Mouse (Mus musculus) cerebellum, adult 11 months (tissue): ENCODE measurements around the gene Acp5.

Source experiments
- DNase-seq: peaks from one replicate; pipeline ENCODE4 v3.0.0; 2022

Gene Acp5

GRCm38 (mm10) chr9:22138480-22138879 is 3.0 kb upstream of the Acp5 start:
- peak; percentile 42 for DNase-seq

GRCm38 (mm10) chr9:22136765-22137547 is 1.4 kb upstream of the Acp5 start:
- DNase-seq = no peak

DNA sequence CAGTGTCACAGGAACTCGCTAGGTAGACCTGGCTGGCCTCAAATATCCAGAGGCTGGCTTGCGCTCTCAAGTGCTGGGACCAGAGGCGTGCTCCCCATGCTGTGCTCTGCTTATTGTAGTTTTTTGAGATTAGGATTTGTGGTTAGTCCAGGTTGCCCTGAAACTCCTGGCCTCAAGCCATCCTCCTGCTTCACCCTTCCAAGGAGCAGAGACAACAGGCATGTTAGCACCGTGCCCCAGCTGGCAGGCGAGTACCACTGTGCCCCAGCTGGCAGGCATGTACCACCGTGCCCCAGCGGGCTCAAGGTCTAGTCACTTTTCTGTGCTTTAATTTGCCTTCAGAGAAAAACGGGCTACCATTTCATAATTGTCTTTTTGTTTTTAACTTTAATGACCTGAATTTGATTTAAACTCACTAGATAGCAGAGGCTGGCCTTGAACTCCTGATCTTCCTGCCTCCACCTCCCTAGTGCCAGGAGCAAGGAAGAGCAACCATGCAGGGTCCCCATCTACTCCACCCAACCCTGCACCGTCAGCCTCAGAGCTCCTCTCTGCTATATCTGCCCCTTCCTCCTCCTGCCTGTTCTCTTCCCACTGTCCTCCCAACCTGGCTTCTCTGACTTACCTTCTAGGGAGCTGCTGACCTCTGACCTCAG is 395 bp downstream of the Acp5 start:
- DNase-seq = no peak

DNA sequence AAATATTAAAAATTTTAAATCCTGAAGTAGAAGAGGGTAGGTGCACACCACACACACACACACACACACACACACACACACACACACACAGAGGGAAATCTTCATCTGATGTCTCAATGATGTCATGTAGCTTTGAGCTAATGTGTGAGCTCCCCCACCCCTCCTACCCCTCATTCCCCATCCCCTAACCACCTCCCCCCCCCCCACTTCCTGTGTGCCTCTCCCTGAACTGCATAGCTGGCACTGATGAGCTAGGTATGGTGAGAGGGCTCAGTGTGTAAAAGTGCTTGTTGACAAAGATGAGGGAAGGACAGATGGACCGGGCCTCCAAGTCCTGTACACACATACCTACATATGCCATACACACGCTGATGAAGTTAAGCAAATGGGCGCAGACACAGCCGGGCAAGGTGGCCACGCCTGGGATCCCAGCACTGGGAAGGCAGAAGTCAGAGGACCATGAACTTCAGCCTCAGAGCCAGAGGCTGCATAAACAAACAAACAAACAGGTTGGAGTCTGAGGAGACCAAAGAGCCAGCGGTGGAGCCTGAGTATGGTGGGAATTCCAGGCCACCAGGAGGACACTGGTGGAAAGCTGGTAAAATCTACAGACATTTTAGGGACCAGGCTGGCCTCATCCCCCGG is 1.1 kb downstream of the Acp5 start:
- no peak for DNase-seq

DNA sequence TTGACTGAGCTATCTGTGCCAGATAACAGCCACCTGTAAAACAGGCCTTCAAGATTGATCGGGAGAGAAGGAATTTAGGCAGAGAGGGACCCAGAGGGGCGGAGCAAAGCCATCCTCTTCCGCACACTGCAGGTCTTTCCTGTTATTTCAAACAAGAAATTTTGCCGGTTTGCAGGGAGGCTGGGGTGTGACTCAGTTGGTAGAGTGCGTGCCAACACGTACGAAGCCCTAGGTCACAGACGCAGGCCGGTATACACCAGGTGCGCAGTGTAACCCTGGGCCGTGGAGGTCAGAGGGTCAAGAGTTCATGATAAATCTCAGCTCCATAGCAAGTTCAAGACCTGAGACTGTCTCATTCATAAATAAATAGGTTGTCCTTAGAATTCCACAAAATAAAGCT is 3.3 kb downstream of the Acp5 start:
- DNase-seq = no peak

- no peak for DNase-seq
Measured at GRCm38 (mm10) chr9:22131226-22131981, 4.1 kb downstream of the Acp5 start.

DNA sequence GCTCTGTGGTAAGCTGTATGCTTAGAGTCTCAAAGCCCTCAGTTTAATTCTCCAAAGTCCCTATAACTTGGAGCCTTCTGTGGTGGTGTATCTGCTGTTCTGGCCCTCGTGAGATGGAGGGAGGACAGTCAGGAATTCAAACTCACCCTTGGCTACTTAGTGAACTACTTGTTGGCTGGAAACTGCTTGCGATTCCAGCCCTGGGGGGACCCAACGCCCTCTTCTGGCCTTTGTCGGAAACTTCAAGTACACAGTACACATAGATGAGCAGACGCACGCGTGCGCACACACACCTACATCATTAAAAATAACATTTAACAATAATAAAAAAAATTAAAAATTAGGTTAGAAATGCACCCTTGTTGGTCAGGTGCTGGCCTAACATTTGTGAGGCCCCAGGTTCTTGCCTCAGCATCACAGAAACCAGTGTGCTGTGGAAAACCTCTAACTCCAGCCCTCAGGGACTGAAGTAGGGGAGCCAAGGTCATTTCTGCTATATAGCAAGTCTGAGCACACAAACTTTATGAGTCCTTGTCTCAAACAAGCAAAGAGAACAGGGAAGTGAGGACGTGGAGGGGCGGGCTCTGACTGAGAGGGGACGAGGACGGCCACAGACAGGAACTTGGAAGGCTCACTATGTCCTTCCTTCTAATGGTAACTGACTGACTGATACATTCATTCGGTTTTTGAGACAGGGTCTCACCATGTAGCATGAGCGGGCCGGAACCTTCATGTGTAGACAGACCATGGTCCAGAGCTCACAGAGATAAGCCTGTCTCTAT is 10.1 kb downstream of the Acp5 start:
- DNase-seq = no peak

DNA sequence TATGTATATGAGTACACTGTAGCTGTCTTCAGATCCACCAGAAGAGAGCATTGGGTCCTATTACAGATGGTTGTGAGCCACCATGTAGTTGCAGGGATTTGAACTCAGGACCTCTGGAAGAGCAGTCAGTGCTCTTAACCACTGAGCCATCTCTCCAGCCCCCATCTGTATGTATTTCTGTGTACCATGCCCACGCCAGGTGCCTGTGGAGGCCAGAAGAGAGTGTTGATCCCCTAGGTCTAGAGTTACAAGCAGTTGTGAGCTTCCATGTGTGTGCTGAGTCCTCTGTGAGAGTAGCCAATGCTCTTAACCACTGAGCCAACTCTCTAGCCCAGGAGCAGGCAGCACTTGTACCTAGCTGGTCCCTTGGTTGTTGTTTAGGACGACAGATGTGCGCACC is 11.3 kb downstream of the Acp5 start:
- no peak for DNase-seq

GRCm38 (mm10) chr9:22123069-22123609 is 12.4 kb downstream of the Acp5 start:
- DNase-seq = no peak

GRCm38 (mm10) chr9:22122005-22122404 is 13.5 kb downstream of the Acp5 start:
- DNase-seq = no peak

GRCm38 (mm10) chr9:22121545-22121944 is 14.0 kb downstream of the Acp5 start:
- no peak for DNase-seq

DNA sequence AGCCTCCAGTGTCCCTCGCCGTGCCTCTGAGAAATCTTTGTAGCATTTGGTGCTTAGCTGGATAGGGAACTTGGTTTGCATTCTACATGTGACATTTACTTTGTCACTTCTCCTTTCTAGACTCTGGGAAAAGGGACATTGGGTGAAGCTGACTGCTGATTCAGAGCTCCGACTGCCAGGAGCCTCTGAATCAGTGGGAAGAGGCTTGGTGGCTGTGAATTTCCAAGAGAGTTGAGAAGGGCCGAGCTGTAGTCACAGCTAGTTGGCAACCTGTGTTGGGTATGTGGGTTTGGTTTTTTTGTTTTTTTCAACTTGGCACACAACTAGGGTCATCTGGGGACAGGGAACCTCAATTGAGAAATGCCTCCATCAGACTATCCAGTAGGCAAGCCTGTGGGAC is 16.0 kb downstream of the Acp5 start:
- no peak for DNase-seq

- DNase-seq = peak; percentile 61
Measured at GRCm38 (mm10) chr9:22117754-22118456, 17.6 kb downstream of the Acp5 start.

GRCm38 (mm10) chr9:22116740-22117426 is 18.6 kb downstream of the Acp5 start, which contains the start of gene Elof1:
Gene Elof1 (minus strand): TSS chr9:22117172.
- peak; percentile 96 for DNase-seq

DNA sequence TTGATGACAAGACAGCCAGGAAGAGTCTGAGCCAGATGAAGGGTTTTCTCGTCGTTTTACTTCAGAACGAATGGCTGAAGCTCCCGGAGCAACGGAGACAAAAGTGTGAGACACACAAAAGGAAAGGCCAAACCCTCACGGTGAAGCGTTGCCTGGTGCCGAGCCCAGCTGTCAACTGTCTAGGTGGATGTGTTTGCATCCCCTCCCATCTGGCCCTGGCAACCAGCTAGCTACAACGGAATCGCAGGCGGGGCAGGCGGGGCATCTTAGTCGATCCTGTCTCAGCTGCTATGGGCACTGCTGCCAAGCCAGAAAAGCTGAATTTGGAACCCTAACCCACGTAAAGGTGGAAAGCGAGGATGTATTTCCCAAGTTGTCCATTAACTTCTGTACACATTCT is 19.4 kb downstream of the Acp5 start:
- peak; percentile 20 for DNase-seq

- DNase-seq = no peak
Measured at GRCm38 (mm10) chr9:22115635-22116034, 19.9 kb downstream of the Acp5 start.

DNA sequence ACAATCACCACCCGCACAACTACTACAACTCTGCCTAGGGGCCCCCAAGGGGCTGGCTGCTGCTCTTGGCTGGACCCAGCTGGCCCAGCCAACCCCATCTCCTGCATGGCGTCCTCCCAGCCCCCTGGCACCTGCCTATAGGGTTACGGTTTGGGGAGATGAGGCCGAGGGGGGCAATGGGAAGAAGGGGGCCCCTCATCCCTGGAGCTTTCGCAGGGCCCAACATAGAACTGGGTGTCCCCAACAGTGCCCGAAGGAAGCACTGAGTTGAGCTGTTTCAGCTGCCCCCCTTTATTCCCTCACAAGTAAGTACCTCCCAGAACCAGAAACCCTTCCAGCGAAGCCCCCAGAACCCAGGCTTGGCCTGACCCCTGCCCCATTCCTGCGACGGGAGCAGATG is 27.3 kb downstream of the Acp5 start:
- no peak for DNase-seq

DNA sequence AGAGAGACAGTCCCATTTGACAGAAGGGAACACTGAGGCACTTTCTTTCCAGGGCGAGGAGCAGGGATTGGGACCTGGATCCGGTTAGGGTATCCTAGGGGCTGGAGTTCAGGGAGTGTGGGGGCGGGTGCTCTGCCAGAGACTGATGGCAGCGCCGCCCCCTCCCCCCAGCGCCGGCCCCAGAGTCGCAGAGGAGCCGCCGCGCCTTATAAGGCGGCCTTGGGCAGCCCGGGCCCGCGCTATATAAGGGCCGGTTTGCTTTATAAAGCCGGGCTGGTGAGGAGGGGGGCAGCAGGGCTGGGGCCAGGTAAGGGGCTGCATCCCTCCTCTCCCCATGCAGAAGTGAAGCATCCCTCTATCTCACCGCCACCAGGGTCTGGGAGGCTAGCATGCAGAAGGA is 35.6 kb downstream of the Acp5 start:
- no peak for DNase-seq

DNA sequence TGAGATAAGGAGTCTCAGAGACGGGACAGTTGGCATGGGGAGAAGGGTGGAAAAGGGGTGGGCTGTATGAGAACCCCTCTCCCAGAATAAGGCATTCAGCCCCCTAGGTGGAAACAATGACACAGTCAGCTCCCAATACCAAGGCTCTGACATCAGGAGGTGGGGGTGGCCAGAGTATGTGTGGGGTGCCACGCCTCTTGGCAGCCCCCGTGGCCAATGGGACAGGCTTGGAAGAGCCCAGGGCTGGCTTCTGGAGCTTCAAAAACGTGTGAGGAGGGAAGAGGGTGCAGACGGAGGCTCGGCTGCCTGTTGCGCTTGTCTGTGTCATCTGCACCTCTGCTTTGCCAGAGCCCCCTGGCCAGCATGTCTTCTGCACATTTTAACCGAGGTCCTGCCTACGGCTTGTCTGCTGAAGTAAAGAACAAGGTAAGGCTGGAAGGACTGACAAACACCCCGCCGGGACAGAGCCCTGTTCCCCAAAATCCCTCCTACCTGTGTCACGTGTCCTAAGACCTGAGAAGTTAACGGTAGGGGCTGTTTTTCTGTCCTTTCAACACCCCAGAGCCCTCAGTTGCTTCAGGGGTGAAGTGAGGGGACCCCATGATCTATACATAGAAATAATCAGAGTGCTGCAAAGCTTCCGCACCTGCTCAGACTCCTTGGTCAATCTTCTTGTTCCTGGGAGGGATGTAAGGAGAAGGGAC is 36.4 kb downstream of the Acp5 start, which contains the start of gene Cnn1:
TSS of gene Cnn1 (plus strand) at position 224 of the 704 bp plus-strand sequence.
- DNase-seq = no peak

DNA sequence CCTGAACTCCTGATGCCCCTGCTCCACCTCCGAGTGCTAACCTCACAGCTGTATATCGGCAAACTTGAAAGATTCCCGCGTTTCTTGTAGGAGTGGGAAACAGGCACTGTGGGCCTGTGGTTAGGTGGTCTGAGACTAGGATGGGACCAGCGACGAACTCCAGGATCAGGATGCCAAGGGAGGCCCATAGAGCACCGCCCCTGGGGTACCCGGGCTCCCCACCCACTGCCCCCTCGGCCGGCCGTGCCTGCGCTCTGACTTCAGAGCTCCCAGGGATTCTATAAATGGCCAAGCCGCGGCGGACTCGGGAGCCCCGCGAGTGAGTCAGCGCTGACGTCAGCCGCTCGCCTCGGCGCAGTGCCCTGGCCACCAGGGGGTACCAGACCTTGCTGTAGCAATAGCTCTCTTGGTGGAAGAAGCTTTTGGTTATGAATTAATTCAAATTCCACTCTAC is 39.6 kb downstream of the Acp5 start:
- DNase-seq = peak; percentile 77
